Mouse (Mus musculus): ENCODE results near the gene Mvb12b. TPM values are rescaled to one million over a fixed set of nuclear protein-coding genes. Genes with fewer than 3 reads are reported as not detected.

The Mvb12b gene
- polyA plus RNA-seq (2015; fragmentation: Nextera tagmentation; extraction: Ambion mirVana): 17.8 and 19.9 TPM in 2 replicates

DNA sequence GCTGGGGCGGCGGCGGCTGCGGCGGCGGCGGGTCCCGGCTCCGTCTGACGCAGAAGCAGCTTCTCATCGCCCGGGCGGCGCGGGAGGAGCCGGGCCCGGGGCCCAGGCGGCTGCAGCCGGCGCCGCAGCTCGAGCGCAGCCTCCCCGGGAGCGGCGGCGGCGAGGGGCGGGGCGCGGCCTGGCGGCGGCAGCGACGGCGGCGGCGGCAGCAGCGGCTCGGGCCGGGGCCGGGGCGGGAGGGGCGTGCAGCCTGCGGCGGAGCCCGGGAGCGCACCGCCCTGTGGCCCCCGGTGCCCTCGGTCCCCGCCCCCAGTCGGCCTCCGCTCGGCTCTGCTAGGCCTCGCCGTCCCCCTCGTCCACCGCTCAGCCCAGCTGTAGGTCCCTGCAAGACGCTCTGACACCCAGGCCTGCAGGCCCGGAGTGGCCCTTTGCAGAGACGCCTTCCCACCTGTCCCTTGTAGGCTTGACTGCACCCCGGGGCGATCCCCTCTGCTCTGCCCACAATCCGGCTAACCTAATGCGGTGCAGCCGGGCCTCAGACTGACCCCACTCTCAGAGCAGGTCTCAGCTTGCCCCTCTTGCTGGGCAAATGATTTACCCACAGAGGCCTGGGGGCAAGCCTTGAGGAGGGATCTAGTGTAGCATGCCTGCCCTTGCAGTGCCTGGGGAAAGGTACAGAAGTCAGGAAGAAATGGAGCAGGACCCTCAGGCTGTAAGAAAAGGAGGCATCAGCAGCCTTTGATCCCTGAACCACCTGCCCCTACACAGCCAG lies at the start of gene Mvb12b:
Gene Mvb12b (minus strand): TSS at position 619 of the 772 bp plus-strand sequence.
- Histone ChIP-seq H3K27ac (peak within 1 kb of the TSS; percentile 85), H3K4me3 (replicated peaks) (peak within 1 kb of the TSS; percentile 61), H3K9me3 (no peaks in the 10 kb centered on the region), H3K27me3 (replicated peaks) (no peaks in the 10 kb centered on the region), H3K9ac (peak within 1 kb of the TSS; percentile 55), H3K4me2 (peak within 1 kb of the TSS; percentile 78), H3K4me1 (peaks cover 8% of the 10 kb centered on the region; the same call in 1 of the 2 replicates), H3K36me3 (no peaks in the 10 kb centered on the region)
- peak; percentile 75 for ATAC-seq (ENCODE audit: insufficient read depth, low FRiP score, low read depth)
- WGBS: 2% methylated on average over 20 of the region's 67 CpGs

DNA sequence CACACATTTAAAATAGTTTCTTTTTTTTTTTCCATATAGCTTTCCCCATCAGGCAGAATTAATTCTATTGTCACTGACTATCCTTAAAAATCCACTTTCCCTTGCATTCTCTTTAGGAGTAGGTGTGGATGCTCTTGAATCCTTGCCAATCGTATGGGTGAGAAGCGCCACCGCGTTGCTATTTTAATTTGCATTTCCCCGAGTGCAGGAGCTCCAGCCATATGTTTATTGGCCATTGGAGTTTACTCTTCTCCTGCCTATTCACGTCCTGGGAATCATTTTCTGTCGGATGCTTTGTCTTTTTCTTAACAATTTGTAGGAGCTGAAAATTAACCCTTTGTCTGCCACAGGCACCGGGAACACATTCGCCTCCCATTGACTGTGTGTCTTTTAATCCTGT lies 48.0 kb upstream of the Mvb12b start:
- ATAC-seq (ENCODE audit: insufficient read depth, low FRiP score, low read depth): no peak
- no peak overlapping the region for H3K27ac ChIP-seq
- WGBS: 39% methylated on average over 9 of the region's 9 CpGs

DNA sequence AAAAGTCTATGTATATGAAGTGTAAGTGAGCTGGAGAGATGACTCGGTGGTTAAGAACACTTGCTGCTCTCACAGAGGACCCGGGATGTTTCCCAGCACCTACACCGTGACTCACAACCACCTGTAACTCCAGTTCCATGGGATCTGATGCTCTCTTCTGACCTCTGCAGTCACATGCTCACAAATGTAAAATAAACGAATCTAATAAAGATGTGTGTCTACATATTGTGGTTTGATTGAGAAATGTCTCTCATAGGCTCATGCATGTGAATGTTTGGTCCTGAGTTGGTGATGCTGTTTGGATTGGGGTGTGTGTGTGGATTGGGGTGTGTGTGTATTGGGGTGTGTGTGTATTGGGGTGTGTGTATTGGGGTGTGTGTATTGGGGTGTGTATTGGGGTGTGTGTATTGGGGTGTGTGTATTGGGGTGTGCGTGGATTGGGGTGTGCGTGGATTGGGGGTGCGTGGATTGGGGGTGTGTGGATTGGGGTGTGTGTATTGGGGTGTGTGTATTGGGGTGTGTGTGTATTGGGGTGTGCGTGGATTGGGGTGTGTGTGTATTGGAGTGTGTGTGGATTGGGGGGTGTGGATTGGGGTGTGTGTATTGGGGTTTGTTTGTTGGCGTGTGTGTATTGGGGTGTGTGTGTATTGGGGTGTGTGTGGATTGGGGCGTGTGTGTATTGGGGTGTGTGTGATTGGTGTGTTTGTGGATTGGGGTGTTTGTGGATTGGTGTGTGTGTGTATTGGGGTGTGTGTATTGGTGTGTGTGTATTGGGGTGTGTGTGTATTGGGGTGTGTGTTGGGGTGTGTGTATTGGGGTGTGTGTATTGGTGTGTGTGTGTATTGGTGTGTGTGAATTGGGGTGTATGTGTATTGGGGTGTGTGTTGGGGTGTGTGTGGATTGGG lies 46.1 kb upstream of the Mvb12b start:
- Histone ChIP-seq H3K27ac (no peak overlapping the region), H3K9ac (no peak overlapping the region), H3K4me1 (no peaks in the 10 kb centered on the region), H3K27me3 (replicated peaks) (no peaks in the 10 kb centered on the region), H3K36me3 (no peaks in the 10 kb centered on the region), H3K9me3 (no peaks in the 10 kb centered on the region), H3K4me2 (no peak overlapping the region), H3K4me3 (replicated peaks) (no peak overlapping the region)
- ATAC-seq (ENCODE audit: insufficient read depth, low FRiP score, low read depth): peak; percentile 70
- WGBS: 60% methylated on average over 10 of the region's 10 CpGs

More for the DNA sequence above, 48.0 kb upstream of the Mvb12b start:
- no peak overlapping the region for H3K4me3 ChIP-seq (replicated peaks)
- no peaks in the 10 kb centered on the region for H3K9me3 ChIP-seq
- H3K9ac ChIP-seq: no peak overlapping the region
- H3K36me3 ChIP-seq: no peaks in the 10 kb centered on the region
- H3K27me3 ChIP-seq (replicated peaks): no peaks in the 10 kb centered on the region
- no peak overlapping the region for H3K4me2 ChIP-seq
- H3K4me1 ChIP-seq: no peaks in the 10 kb centered on the region

DNA sequence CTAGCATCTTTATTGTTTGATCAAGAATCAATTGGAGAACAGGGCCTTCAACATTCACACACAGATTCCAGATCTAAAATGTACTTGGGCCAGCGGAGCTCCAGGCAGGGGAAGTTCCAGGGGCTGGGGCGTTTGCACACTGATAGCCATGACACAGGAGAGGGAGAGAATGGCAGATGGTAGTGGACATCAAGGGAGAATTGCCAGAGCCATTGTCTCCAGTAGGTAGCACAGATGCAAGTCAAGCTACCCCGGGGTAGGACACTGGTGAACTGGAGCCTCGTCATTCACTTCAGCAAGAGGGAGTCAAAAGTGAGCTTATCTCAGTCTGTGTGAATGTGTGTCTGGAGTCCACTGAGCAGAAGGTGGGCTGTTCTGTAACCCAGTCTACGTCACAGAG lies 43.4 kb upstream of the Mvb12b start:
- Histone ChIP-seq H3K27ac (no peak overlapping the region), H3K9ac (no peak overlapping the region), H3K36me3 (no peaks in the 10 kb centered on the region), H3K4me2 (no peak overlapping the region), H3K4me1 (no peaks in the 10 kb centered on the region), H3K27me3 (replicated peaks) (no peaks in the 10 kb centered on the region), H3K4me3 (replicated peaks) (no peak overlapping the region), H3K9me3 (no peaks in the 10 kb centered on the region)
- ATAC-seq (ENCODE audit: insufficient read depth, low FRiP score, low read depth): no peak
- 70% methylated on average over 5 of the region's 5 CpGs for WGBS

DNA sequence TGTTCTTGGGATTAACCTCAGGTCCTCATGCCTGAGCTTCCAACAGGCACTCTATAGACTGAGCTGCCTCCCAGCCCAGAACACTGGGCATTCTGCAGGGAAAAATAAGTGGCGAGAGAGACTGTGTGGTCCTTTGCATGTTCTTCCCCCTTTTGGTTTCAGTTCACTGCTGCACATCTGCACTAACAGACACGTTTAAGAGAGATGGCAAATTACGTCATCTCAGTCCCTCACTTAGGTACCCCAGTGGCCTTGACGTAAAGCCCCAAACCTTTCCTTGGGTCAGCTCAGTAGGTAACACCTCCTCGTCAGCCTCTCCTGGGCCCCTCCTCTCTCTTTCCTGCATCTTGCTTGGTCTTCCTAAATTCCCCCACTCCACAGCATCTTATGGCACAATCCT lies 37.5 kb upstream of the Mvb12b start:
- Histone ChIP-seq H3K36me3 (no peaks in the 10 kb centered on the region), H3K27me3 (replicated peaks) (no peaks in the 10 kb centered on the region; the same call in 1 of the 2 replicates), H3K4me3 (replicated peaks) (no peak overlapping the region), H3K9ac (no peak overlapping the region), H3K4me1 (0 out of 2 replicates have a peak, but pooled peaks cover 1% of the 10 kb centered on the region), H3K9me3 (no peaks in the 10 kb centered on the region), H3K27ac (no peak overlapping the region), H3K4me2 (no peak overlapping the region)
- ATAC-seq (ENCODE audit: insufficient read depth, low FRiP score, low read depth): no peak
- 77% methylated on average over 5 of the region's 5 CpGs for WGBS

DNA sequence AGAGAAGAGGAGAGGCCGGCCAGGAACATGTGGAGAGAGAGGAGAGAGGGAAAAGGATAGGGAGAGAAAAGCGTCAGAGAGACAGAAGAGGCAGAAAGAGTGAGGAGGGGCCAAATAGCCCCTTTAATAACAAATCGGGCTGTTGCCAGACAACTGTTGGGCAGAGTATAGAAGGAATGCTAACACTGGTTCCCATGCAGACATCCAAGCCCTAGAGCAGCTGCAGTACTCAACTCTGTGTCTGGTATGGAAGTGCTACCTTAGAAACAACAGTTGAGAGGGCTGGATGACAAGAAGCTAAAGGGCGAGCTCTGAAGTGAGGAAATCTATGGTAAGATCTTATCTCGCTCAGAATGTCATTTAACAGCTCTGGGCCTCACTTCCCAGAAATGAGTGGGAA lies 35.7 kb upstream of the Mvb12b start:
- ATAC-seq (ENCODE audit: insufficient read depth, low FRiP score, low read depth): no peak
- Histone ChIP-seq H3K36me3 (no peaks in the 10 kb centered on the region), H3K4me1 (peaks cover 6% of the 10 kb centered on the region; the same call in 1 of the 2 replicates), H3K4me2 (no peak overlapping the region), H3K4me3 (replicated peaks) (no peak overlapping the region), H3K9me3 (no peaks in the 10 kb centered on the region), H3K9ac (no peak overlapping the region), H3K27me3 (replicated peaks) (no peaks in the 10 kb centered on the region; the same call in 1 of the 2 replicates), H3K27ac (no peak overlapping the region)
- 45% methylated on average over 5 of the region's 5 CpGs for WGBS

DNA sequence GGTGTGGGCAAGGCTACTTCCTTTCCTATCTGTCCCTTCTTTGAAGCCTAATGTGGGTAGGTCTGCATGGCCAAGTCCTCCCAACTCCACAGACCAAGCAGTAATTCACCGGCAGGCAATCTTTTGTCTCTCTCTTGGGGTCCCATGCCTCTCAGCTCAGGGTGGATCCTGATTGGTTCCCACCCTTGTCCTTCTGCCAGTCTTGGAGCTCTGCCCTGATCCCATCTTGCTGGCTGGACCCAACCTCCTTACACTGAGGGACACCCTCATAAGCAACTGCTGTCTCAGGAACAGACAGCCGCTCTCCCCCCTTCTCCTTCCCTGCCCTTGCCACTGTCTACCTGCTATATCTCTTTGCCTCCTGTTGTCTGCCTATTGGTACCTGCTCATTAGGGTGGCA lies 34.7 kb upstream of the Mvb12b start:
- no peaks in the 10 kb centered on the region for H3K9me3 ChIP-seq
- H3K36me3 ChIP-seq: no peaks in the 10 kb centered on the region
- H3K27ac ChIP-seq: no peak overlapping the region
- no peak overlapping the region for H3K4me2 ChIP-seq
- H3K9ac ChIP-seq: no peak overlapping the region
- no peaks in the 10 kb centered on the region; the same call in 1 of the 2 replicates for H3K27me3 ChIP-seq (replicated peaks)
- H3K4me3 ChIP-seq (replicated peaks): no peak overlapping the region
- 89% methylated on average over 2 of the region's 2 CpGs for WGBS
- peaks cover 6% of the 10 kb centered on the region; the same call in 1 of the 2 replicates for H3K4me1 ChIP-seq
- ATAC-seq (ENCODE audit: insufficient read depth, low FRiP score, low read depth): no peak

GRCm38 (mm10) chr2:33919934-33920615 lies 32.3 kb upstream of the Mvb12b start:
- peak overlapping the region; percentile 67 for H3K27ac ChIP-seq

DNA sequence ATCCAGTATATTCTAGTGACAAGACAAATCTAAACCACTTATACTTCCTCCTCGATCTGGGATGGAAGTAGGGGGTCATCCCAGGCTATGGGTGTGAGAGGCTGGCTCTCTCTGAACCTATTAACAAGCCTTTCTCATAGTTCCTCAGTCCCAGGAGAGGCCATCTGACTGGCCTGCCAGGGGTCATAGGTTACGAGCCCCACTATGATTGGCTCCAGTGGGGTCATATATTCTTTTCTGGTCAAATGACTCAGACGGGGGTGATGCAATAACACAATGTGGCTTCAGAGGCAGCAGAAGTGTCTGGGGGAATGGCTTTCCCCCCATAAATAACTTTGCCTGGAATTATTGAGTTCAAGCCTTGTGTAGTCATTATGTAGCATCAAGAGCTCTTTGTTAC lies 31.1 kb upstream of the Mvb12b start:
- Histone ChIP-seq H3K4me2 (no peak overlapping the region), H3K9ac (no peak overlapping the region), H3K4me3 (replicated peaks) (no peak overlapping the region), H3K4me1 (peaks cover 6% of the 10 kb centered on the region; the same call in 1 of the 2 replicates), H3K27ac (no peak overlapping the region), H3K36me3 (no peaks in the 10 kb centered on the region), H3K27me3 (replicated peaks) (no peaks in the 10 kb centered on the region; the same call in 1 of the 2 replicates), H3K9me3 (no peaks in the 10 kb centered on the region)
- WGBS: 81% methylated on average over 3 of the region's 3 CpGs
- ATAC-seq (ENCODE audit: insufficient read depth, low FRiP score, low read depth): no peak

More at GRCm38 (mm10) chr2:33919934-33920615, 32.3 kb upstream of the Mvb12b start:
- H3K4me1 ChIP-seq: peaks cover 6% of the 10 kb centered on the region; the same call in 1 of the 2 replicates
- H3K4me2 ChIP-seq: peak overlapping the region; percentile 20; the same call in 1 of the 2 replicates
- H3K27me3 ChIP-seq (replicated peaks): no peaks in the 10 kb centered on the region; the same call in 1 of the 2 replicates
- peak; percentile 51; the same call in 1 of the 2 replicates for ATAC-seq (ENCODE audit: insufficient read depth, low FRiP score, low read depth)
- H3K9ac ChIP-seq: no peak overlapping the region
- H3K4me3 ChIP-seq (replicated peaks): no peak overlapping the region
- H3K36me3 ChIP-seq: no peaks in the 10 kb centered on the region
- H3K9me3 ChIP-seq: no peaks in the 10 kb centered on the region
- 18% methylated on average over 22 of the region's 22 CpGs for WGBS

DNA sequence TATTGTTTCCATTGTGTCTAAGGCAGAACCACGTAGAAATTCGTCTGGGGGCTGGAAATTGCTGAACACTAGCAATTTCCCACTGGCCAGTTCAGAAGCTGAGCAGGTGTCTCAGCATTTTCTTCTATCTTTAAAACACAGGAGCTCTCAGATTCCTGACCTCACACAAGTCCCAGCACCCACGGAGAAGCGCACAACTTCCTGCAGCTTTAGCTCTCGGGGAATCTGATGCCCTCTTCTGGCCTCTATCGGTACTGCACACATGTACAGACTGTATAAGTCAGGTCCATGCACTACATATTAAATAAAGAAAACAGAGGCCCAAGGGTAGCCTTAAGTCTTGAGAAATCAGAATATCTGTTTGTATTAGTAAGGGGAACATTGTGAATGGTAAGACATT lies 30.6 kb upstream of the Mvb12b start:
- Histone ChIP-seq H3K27me3 (replicated peaks) (no peaks in the 10 kb centered on the region; the same call in 1 of the 2 replicates), H3K27ac (no peak overlapping the region), H3K4me2 (no peak overlapping the region), H3K4me3 (replicated peaks) (no peak overlapping the region), H3K4me1 (peaks cover 6% of the 10 kb centered on the region; the same call in 1 of the 2 replicates), H3K9me3 (no peaks in the 10 kb centered on the region), H3K9ac (no peak overlapping the region), H3K36me3 (no peaks in the 10 kb centered on the region)
- ATAC-seq (ENCODE audit: insufficient read depth, low FRiP score, low read depth): no peak
- 73% methylated on average over 6 of the region's 6 CpGs for WGBS

DNA sequence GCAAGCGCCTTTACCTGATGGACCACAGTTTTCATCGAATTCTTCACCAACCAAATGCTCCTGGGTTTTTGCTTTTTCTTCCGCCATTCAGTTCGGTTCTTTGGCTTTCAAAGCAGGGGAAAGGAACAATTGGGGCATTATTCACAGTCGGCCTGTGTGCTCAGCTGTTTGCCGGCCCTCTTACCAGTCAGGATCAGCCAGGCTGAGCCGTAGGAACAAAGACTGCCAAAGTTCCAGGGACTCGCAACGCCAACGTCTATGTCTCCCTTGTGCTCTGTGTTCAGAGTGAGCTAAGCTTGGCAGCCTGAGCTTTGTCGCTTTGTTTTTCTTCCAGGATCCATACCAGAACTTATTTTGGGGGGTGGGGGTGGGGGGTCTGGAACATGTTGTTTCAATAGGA lies 28.9 kb upstream of the Mvb12b start:
- WGBS: 64% methylated on average over 11 of the region's 11 CpGs

More for the DNA sequence above, 28.9 kb upstream of the Mvb12b start:
- H3K9ac ChIP-seq: no peak overlapping the region
- H3K27me3 ChIP-seq (replicated peaks): no peaks in the 10 kb centered on the region; the same call in 1 of the 2 replicates
- no peaks in the 10 kb centered on the region for H3K36me3 ChIP-seq
- H3K4me3 ChIP-seq (replicated peaks): no peak overlapping the region
- peaks cover 6% of the 10 kb centered on the region; the same call in 1 of the 2 replicates for H3K4me1 ChIP-seq
- no peak for ATAC-seq (ENCODE audit: insufficient read depth, low FRiP score, low read depth)
- H3K4me2 ChIP-seq: no peak overlapping the region
- H3K9me3 ChIP-seq: no peaks in the 10 kb centered on the region
- H3K27ac ChIP-seq: no peak overlapping the region

Measured in stomach, embryonic 15.5 days (tissue).